Mouse (Mus musculus): ENCODE results near the gene Ctnna3. TPM values are rescaled to one million over a fixed set of nuclear protein-coding genes. Genes with fewer than 3 reads are reported as not detected.
A peak's percentile ranks its signal among the peaks of the same experiment; 100 is the strongest.
"Not testable (repeated sequence)": the region's sequence is repeated elsewhere in the genome, so short reads cannot be mapped to it uniquely, and the experiment has no call there.

Ctnna3 gene
- total RNA-seq (2022): 1 to 10 TPM; 3.2 to 4.6 (median 4.0) TPM

GRCm38 (mm10) chr10:63429785-63430305, at the start of gene Ctnna3:
Ctnna3 (plus strand) TSS chr10:63430098.
- DNase-seq (ENCODE audit: low spot score in 2 of 2): peak; percentile 59 to 95

- peak in 1 of 2 experiments; percentile 10 for DNase-seq (ENCODE audit: low spot score in 2 of 2)
Measured at GRCm38 (mm10) chr10:63381498-63382280, 48.2 kb upstream of the Ctnna3 start, which contains the start of gene Sirt1. Sirt1 (minus strand) TSS chr10:63381704.

- peak; percentile 47 to 78 for DNase-seq (ENCODE audit: low spot score in 2 of 2)
Measured at GRCm38 (mm10) chr10:63382372-63383279, 47.3 kb upstream of the Ctnna3 start, which contains the start of gene Dnajc12. Dnajc12 (plus strand) TSS chr10:63382443.

- DNase-seq (ENCODE audit: low spot score in 2 of 2): not testable (repeated sequence)
Measured at GRCm38 (mm10) chr10:63385897-63386296, 44.0 kb upstream of the Ctnna3 start.

- DNase-seq (ENCODE audit: low spot score in 2 of 2): peak; percentile 72 to 81
Measured at GRCm38 (mm10) chr10:63386444-63386843, 43.5 kb upstream of the Ctnna3 start.

GRCm38 (mm10) chr10:63386991-63387390, 42.9 kb upstream of the Ctnna3 start:
- no peak for DNase-seq (ENCODE audit: low spot score in 2 of 2)

- DNase-seq (ENCODE audit: low spot score in 2 of 2): no peak
Measured at GRCm38 (mm10) chr10:63388948-63389347, 41.0 kb upstream of the Ctnna3 start.

GRCm38 (mm10) chr10:63396963-63397362, 32.9 kb upstream of the Ctnna3 start:
- no peak for DNase-seq (ENCODE audit: low spot score in 2 of 2)

GRCm38 (mm10) chr10:63402731-63403504, 27.0 kb upstream of the Ctnna3 start:
- no peak for DNase-seq (ENCODE audit: low spot score in 2 of 2)

- DNase-seq (ENCODE audit: low spot score in 2 of 2): no peak
Measured at GRCm38 (mm10) chr10:63403636-63404035, 26.3 kb upstream of the Ctnna3 start.

GRCm38 (mm10) chr10:63410162-63410956, 19.5 kb upstream of the Ctnna3 start:
- no peak for DNase-seq (ENCODE audit: low spot score in 2 of 2)

GRCm38 (mm10) chr10:63411674-63412073, 18.2 kb upstream of the Ctnna3 start:
- DNase-seq (ENCODE audit: low spot score in 2 of 2): not testable (repeated sequence)

- DNase-seq (ENCODE audit: low spot score in 2 of 2): no peak
Measured at GRCm38 (mm10) chr10:63412756-63413155, 17.1 kb upstream of the Ctnna3 start.

GRCm38 (mm10) chr10:63415287-63415686, 14.6 kb upstream of the Ctnna3 start:
- no peak for DNase-seq (ENCODE audit: low spot score in 2 of 2)

- no peak for DNase-seq (ENCODE audit: low spot score in 2 of 2)
Measured at GRCm38 (mm10) chr10:63415850-63416249, 14.0 kb upstream of the Ctnna3 start.

GRCm38 (mm10) chr10:63417061-63417460, 12.8 kb upstream of the Ctnna3 start:
- no peak for DNase-seq (ENCODE audit: low spot score in 2 of 2)

GRCm38 (mm10) chr10:63421739-63422735, 7.9 kb upstream of the Ctnna3 start, which contains the start of gene Gm7075:
Gm7075 (minus strand) TSS chr10:63421789.
- no peak for DNase-seq (ENCODE audit: low spot score in 2 of 2)

GRCm38 (mm10) chr10:63422736-63422992, 7.2 kb upstream of the Ctnna3 start:
- DNase-seq (ENCODE audit: low spot score in 2 of 2): no peak

Data from left cerebral cortex, adult 8-10 months (tissue).